Mouse (Mus musculus): ENCODE results near the gene Fam167b.
A peak's percentile ranks its signal among the peaks of the same experiment; 100 is the strongest.
"Not testable (repeated sequence)": the region's sequence is repeated elsewhere in the genome, so short reads cannot be mapped to it uniquely, and the experiment has no call there.

Fam167b gene

GRCm38 (mm10) chr4:129557256-129557808, 21.0 kb downstream of the Fam167b start:
- DNase-seq: no peak

GRCm38 (mm10) chr4:129556532-129557223, 21.7 kb downstream of the Fam167b start:
- peak; percentile 82 for DNase-seq

- no peak for DNase-seq
Observed at GRCm38 (mm10) chr4:129555862-129556531, 22.4 kb downstream of the Fam167b start.

- DNase-seq: peak; percentile 47
Observed at GRCm38 (mm10) chr4:129555421-129555861, 22.9 kb downstream of the Fam167b start.

- not testable (repeated sequence) for DNase-seq
Observed at GRCm38 (mm10) chr4:129554512-129554911, 23.8 kb downstream of the Fam167b start.

GRCm38 (mm10) chr4:129550295-129550694, 28.1 kb downstream of the Fam167b start:
- no peak for DNase-seq

- DNase-seq: peak; percentile 12
Observed at GRCm38 (mm10) chr4:129549306-129549705, 29.0 kb downstream of the Fam167b start.

GRCm38 (mm10) chr4:129547631-129548030, 30.7 kb downstream of the Fam167b start:
- not testable (repeated sequence) for DNase-seq

GRCm38 (mm10) chr4:129544106-129544505, 34.2 kb downstream of the Fam167b start:
- DNase-seq: no peak

GRCm38 (mm10) chr4:129542592-129543141, 35.7 kb downstream of the Fam167b start, which contains the start of gene Hdac1:
Gene Hdac1 (minus strand): TSS chr4:129542713.
- DNase-seq: peak; percentile 99

- peak; percentile 16 for DNase-seq
Observed at GRCm38 (mm10) chr4:129541868-129542591, 36.3 kb downstream of the Fam167b start.

- no peak for DNase-seq
Observed at GRCm38 (mm10) chr4:129540012-129540411, 38.3 kb downstream of the Fam167b start.

GRCm38 (mm10) chr4:129528901-129529300, 49.4 kb downstream of the Fam167b start:
- DNase-seq: not testable (repeated sequence)
